Mouse (Mus musculus) cerebellum, postnatal 4 days (tissue): ENCODE results near the gene Chil1.

ENCODE experiments used
- DNase-seq, 2 experiments: peaks; one replicate each; pipeline ENCODE4 v3.0.0; 2022; ENCODE audit warnings: low spot score in 2 of 2, mixed read lengths in 1 of 2

The Chil1 gene

DNA sequence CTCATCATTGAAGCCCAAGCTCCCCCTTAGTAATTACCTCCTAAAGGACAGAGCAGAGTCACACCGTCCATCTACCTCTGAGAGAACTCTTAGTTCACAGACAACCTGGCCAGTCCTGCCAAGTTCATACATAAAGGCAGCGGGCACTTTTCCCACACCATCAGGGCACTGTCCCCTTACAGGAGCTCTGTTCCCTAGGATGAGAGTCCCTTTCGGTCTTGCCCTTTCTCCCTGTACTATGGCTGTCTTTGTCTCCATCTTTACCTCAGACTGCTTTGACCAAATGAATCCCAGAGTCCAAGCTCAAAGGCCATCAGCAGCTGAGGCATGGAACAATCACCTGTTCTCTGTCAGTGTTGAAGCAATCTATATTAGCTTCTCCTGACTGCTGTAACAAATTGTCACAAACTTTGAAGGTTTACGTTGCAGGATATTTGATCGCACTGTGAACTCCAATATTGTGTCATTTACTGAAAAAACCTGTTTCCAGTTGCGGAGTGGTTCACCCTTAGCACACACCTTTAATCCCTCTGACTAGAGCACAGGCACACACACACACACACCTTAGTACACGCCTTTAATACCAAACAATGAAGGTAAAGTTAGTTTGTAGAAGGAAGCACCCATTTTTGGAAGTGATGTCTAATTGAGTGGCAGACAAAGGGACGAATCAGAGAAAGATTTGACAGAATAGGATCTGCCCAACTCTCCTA lies 12.8 kb upstream of the Chil1 start:
- DNase-seq: no peak

DNA sequence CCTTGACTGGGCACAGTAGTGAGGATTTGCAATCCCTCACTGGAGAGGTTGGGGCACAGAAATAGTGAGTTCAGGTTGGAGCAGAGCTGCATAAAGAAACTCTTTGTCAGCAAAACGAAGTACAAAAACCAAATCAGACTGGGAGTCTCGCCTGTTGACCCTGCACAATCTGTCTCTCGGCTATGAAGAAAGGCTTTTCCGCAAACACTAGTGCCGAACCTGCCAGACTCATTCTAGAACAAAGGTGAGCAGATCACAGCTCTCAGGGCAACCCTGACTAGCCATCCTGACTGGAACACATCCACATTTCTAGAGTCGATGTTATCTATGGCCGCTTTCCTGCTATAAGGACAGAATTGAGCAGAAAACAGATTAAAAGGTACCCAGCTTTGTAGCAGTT lies 8.9 kb upstream of the Chil1 start:
- DNase-seq: no peak

DNA sequence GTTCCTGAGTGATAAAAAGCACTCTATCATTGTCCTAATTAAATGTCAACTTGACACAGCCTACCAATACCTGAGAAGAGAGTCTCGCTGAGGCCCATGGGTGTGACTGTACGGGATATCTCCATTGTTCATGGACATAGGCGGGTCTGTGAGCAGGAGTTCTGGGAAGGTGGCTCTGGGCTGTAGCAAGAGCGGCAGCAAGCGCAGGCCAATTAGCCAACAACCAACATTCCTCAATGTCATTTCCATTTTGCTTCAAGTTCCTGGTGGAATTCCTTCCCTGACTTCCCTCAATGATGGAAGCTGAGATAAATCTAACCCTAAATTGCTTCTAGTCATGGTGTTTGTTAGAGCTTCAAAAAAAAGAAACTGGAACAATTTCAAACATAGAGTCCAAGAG lies 4.0 kb upstream of the Chil1 start:
- no peak for DNase-seq

DNA sequence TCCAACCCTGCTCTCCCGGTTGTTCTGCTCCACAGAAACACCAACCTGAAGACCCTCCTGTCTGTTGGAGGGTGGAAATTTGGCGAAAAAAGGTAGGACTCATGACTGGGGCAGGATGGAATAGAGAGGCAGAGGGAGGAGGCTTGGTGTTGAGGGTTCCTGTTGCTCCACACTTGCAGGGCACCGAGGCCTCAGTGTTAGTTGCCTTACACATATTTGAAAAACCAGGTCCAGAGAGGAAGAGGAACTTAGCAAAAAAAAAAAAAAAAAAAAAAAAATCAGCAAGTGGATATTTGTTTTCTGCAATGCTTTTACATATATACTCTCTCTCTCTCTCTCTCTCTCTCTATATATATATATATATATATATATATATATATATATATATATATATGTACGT lies 2.1 kb downstream of the Chil1 start:
- DNase-seq: no peak

DNA sequence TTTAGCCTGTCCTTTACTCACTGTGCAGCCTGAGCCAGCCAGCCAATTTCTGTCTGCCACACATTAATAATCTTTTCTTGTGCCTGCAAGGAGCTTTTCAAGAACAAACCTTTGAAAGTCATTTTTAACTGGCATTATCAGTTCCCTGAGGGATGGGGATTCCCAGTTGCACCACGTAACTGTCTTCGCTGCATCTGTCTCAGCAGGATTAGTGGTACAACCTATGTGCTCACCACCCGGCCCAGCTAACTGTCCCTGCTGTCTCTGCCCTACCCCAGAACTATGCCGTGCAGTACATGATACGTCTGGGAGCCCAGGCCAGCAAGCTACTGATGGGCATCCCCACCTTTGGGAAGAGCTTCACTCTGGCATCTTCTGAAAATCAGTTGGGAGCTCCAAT lies 6.2 kb downstream of the Chil1 start:
- no peak for DNase-seq

DNA sequence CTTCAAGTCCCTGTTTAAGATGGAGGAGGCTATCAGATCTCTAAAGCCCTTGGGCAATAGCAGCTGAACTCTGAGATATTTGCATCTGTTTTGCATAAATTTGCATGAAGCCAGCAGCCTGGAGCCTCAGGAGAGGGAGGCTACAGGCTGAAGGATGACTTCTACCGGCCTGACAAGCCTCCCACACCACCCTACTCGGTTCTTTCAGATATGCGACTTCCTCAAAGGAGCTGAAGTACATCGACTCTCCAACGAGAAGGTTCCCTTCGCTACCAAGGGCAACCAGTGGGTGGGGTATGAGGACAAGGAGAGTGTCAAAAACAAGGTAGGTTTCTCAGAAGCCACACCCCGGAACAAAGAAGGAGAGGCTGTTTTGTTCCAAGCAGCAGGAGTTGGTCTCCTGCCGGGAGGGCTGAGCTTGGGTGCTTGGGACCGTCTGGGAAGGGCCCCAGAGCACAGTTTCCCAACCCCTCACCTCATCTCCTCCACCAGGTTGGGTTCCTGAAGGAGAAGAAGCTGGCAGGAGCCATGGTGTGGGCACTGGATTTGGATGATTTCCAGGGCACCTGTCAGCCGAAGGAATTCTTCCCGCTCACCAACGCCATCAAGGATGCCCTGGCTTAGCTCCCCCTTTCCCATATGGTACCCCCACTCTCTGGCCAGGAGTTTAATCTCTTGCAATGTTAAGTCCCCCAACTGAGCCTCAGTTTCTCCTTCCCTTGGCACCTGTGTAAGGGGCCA lies 7.2 kb downstream of the Chil1 start:
- DNase-seq: no peak

DNA sequence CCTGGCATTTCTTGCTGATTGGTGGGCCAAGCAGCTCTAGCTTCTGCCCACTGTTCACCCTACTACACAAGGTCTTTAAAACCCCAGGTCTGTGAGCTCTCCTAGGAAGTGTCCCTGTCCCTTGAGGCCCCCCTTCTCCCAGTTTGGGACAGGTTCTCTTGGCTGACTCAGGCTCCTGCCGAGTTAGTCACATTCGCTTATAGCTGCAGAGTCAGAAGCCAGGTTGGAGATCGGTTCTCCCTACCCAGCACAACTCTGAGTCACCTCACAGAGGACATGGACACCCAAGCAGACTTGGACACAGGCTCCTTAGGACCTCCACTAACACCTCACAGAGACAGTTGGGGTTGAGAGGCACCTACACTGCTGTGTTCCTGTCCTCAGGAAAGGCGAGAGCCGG lies 9.2 kb downstream of the Chil1 start:
- DNase-seq: no peak

DNA sequence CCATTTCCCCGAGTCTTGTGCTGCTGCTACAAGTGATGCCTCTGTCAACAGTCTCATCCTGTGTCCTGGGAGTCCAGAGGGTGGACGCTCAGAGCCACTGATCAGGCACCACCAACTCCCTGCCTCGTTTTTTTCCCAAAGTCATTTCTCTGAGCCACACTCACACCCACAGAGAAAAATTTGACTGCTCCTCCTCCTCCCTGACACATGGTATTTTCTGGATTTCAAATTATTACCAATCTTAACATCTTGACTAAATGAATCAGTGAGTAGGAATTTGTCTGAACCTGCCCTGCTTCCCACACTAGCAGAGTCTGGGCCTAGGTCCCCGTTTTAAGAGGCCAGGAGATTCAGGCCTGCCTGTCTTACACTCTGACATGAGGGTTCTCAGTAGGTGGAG lies 10.0 kb downstream of the Chil1 start:
- DNase-seq: no peak

DNA sequence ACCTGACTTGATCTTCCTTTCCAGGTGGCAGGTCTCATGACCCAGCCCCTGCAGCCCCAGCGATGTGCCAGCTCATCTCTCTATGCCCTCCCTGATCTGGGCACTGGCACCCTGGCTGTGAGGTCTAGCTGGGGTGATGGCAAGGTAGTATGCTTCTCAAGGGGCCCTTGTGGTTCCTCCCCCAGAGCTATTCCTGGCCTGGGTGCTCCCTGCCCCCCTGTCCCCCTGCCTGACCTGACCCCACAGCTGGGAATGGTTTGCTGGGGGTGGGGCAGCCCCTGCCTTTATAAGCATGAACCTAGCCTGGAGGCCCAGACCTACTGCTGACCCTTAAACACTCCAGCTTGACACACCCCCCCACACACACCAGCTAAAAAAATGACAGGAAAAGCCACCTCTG lies 11.2 kb downstream of the Chil1 start, which contains the start of gene Mybph:
TSS of gene Mybph (plus strand) at position 323 of the 400 bp plus-strand sequence.
- DNase-seq: no peak

DNA sequence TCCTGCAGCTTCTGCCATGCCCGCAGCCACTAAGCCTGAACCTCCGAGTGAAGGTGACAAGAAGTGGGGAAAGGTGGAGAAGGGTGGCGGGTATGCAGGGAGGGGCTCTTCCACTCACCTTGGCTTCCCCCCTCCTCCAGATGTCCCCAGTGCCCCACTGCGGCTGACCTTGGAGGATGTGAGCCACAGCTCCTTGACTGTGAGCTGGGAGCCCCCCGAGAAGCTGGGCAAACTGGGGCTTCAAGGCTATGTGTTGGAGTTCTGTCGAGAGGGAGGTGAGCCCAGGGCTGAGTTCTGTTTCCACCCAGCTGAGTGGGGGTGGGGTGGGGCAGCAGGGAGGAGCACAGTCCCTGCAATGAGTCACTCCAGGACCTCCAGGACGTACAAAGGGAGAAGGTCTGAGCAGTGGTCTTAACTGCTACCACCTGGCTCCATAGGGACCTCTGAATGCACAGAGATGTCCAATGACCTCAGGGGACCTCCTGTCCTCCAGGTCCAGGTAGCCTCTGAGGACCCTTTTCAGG lies 11.8 kb downstream of the Chil1 start:
- DNase-seq: no peak

DNA sequence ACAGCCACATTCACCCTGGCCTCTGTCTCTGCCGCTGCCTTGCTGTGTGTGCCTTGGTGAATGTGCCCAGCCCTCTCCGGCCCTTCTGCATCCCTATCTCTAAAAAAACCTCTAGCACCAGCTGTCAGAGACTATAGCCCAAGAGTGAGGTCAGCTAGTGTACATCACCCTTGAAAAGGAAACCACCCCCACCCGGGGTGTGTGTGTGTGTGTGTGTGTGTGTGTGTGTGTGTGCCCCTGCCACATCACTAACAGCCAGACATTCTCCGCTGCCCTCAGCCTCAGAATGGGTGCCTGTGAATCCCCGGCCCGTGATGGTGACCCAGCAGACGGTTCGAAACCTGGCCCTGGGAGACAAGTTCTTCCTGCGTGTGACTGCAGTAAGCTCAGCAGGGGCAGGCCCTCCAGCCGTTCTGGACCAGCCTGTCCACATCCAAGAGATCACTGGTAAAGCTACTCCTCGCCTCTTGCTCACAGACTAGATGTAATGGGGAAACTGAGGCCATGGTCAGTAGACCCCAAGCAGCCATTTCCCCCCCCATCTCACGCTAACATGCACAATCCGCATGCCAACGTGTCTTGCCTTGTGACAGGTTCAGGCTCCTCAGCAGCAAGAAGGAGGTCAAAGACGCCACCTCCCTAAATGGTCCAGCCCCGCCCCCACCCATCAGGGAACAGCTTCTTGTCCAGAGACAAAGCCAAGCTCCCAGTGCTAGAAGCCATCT lies 12.5 kb downstream of the Chil1 start:
- no peak for DNase-seq

DNA sequence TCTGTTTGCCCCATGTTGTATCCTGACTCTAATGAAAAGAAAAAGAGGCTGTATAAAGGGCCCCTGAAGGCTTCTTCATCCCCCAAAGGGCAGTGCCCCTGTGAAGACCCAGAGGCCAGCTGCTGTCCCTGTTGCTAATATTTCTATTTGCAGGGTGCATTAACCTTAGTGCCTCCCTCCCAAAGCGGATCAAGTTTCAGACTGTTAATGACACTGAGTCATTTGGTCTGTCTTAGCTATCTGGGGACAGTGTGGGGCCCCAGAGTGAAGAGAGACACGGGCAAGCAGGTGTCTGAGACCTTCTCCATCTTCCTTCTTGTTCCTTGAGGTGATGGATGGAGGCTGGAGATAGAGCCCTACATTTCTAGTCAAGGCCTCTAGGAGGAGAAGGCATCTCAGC lies 13.1 kb downstream of the Chil1 start:
- DNase-seq: no peak

DNA sequence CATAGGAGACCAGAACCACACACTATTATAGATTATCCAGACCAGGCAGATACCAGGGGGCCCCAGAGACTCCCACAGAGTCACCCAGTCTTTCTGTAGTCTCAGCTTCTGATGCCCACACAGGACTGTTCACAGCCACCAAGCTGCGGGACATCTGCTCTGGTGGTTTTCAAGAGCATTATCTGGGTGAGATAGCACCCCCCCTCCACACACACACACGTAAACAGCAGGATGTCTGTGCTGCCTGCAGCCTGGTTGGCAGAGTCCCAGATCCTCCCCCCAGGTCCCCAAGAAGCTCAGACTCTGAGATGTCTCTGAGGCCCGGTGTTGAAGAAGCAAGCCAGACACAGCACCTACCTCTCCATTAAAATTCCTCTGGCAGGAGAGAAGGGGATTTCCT lies 13.6 kb downstream of the Chil1 start:
- no peak for DNase-seq

DNA sequence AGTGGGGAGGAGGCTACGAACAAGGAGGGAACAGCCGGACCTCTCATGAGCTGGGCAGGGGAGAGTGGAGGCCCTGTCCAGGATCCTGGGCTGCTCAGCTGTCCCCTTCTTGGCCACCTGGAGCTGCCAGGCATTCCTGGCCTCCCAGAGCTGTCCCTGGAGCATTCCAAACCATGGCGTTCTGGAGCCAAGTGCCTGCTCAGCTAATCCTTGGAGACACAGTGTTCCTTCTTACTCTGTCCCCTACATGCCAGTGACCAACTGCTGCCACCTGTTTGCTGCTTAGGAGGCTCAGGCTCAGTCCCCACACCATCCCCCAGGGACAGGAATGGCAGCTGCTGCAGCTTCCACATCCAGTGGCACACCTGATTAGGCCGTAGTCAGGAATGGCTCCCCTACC lies 14.0 kb downstream of the Chil1 start:
- no peak for DNase-seq

DNA sequence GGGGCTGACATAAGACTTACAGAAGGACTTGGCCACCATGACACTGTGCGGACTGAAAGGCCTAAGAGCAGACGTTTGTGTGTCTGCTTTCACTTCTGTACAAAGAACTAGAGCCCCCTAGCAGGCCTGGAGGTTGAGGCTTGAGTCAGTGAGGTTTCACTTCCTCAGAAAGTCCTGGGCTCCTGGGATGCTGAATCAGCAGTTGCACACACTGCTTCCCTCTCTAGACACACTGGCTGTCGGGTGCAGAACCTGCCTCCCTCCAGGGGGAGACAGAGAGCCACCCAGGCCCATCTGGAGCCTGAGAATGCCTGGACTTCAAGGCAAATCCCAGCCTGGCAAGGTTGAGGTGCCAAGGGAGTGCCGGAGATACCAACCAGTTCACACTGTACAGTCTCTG lies 14.4 kb downstream of the Chil1 start:
- DNase-seq: peak in 1 of 2 experiments; percentile 50

DNA sequence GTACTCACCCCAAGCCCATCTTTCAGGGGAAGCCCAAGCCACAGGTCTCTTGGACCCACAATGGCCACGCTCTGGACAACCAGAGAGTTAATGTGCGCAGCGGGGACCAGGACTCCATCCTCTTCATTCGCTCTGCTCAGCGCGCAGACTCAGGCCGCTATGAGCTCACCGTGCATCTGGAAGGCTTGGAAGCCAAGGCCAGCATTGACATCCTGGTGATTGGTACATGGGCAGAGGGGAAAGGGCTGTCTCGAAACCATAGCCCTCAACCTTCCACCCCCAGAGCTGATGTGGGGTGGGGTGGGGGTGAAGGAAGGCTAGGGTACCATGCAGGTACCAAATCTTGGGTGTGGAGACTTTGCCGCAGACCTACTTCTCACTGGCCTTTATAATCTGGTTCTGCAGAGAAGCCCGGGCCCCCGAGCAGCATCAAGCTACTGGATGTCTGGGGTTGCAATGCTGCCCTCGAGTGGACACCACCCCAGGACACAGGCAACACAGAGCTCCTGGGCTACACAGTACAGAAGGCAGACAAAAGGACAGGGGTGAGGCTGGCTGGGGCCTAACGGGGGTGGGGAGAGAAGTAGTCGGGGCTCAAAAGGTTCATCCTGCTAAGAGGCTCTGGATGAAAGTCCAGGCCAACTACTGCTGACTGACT lies 15.5 kb downstream of the Chil1 start:
- no peak for DNase-seq

DNA sequence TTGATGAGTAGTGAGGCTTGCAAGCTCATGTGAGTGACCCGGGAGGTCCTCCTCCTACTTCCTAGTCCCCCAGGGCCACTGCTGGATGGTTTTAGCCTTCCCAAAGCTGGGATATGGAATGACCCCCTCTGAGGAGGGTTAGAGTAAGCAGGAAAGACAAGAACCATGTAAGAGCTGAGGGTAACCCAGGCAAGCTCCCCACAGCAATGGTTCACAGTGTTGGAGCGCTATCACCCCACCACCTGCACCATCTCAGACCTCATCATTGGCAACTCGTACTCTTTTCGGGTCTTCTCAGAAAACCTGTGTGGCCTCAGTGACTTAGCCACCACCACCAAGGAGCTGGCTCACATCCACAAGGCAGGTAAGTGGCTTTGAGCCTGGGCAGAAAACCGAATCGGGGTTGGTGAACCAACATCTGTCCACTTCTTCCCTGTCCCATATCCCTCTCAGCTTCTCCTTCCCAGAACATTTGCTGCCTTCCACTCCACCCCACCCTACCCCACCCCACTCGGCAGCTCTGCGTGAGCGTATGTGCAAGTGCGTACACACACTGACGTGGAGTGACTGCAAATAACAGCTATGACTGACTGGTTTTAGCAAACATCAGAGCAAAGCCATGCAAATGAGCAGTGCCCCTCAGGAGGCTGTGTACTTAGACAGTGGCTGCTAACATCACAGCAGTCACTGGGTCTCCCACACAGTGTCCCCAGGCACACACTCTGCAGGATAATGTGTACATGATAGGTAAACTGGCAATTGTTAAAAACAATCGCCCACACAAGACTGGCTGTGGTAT lies 16.4 kb downstream of the Chil1 start:
- no peak for DNase-seq

DNA sequence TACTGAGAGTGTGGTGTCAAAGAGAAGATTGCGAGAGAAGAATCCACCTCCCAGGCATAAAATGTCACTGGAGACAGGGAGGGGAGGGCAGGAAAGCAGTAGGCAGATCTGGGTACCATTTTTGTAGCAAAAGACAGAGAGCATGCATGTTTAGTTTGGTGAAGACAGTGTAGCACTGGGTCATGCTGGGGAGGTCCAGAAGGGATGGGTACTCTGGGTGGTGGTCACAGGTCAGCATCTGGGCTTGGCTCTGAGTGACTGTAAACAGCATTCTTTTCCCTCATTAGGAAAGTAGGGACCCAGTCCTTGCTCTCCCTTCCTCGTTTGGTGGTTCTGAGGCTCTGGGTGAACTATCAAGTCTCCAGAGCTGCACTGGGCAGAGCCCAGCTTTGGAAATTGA lies 18.5 kb downstream of the Chil1 start:
- no peak for DNase-seq

DNA sequence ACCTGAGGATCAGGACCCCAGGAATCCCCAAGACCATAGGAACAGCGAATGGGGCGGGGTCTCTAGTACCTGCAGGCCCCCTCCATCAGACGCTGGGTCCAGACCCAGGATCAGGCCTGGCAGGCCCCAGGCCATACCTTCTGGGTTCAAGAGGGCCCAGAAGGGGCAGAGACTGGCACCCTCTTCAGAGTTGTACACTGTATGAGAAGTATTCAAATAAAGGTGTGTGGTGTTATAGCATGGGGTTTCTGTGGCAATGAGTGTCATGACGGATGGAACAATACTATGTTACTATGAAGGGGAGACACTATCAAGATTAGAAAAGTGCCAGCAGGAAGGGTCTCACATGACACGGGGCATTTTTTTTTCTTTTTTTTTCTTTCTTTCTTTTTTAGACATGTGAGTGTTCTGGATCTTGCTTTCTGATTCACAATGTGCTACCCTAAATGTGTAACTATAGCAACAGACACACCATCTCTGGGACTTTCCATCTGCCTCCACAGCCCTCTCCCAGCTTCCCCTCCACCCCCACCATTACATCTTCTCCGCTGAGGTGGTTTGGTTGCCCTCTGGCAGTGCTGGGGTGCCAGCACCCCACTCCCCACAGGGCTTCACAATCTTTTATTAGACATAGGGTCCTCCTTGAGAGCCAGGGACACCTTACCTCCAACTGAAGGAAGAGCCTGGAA lies 19.2 kb downstream of the Chil1 start:
- DNase-seq: no peak

DNA sequence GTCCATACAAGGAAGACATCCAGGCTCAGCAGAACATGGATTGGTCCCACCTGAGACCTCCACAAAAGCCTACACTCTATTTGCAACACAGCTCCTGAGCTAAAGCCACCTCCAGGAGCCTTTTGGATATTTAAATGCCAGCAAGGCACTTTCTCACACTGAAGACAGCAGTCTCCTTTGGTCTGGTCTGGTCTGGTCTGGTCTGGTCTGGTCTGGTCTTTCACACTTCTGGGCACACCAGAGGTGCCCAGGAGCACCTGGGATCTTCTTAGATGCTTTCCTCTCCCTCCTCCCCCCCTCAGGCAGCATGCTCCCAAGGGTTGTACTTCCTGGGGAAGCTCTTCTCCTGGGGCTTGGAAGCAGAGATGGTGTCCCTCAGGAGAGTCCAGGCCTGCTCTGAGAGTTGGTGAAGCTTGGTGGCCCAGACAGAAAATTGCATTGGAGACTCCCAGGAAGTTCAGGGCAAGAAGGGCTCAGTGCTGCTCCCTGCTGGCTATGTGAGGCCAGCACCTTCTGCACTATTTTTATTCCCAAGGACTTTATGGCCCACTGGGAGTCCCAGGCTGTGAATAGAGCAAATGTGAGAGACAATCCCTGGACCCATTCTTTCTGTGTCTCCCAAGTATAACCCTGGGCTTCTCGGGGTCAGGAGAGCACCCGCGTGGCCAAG lies 19.9 kb downstream of the Chil1 start:
- peak in 1 of 2 experiments; percentile 53 for DNase-seq
